Mouse (Mus musculus) embryonic fibroblast, embryonic 13.5 days (primary cell): ENCODE data around the gene Chka.

ENCODE experiments used
- CTCF ChIP-seq: IDR thresholded peaks from 2 replicates; pipeline ENCODE4 v1.5.1; 2011; ENCODE audit warnings: mild to moderate bottlenecking, control low read depth, low read length, moderate library complexity, borderline replicate concordance; ENCODE audit not compliant: insufficient read depth
- POLR2A ChIP-seq: IDR thresholded peaks from 2 replicates; pipeline ENCODE4 v1.6.1; 2011; ENCODE audit warnings: low read depth, mild to moderate bottlenecking, control low read depth, low read length, moderate library complexity

DNA sequence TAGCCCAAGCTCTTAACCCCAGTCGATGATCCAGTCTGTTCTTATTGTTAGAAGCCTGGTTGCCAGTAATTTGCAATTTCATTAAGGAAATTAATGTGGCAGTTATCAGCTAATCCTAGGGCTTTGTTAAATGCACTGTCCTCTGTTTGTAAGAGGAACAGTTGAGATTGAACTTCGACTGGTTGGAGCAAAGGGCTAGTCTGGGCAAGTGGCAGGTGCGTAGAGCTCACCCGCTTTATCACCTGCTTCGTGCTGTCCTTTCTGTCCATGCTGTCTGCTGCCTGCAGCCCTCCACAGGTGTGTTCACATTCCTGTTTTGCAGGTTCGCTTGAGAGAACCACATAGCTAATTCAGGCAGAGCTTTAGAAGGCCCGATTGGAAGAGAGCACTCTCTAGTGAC, 23.5 kb downstream of the Chka start:
- no peak for TF ChIP-seq CTCF
- no peak for TF ChIP-seq POLR2A
